Mouse (Mus musculus): ENCODE data around the gene Uvrag.

Uvrag gene

DNA sequence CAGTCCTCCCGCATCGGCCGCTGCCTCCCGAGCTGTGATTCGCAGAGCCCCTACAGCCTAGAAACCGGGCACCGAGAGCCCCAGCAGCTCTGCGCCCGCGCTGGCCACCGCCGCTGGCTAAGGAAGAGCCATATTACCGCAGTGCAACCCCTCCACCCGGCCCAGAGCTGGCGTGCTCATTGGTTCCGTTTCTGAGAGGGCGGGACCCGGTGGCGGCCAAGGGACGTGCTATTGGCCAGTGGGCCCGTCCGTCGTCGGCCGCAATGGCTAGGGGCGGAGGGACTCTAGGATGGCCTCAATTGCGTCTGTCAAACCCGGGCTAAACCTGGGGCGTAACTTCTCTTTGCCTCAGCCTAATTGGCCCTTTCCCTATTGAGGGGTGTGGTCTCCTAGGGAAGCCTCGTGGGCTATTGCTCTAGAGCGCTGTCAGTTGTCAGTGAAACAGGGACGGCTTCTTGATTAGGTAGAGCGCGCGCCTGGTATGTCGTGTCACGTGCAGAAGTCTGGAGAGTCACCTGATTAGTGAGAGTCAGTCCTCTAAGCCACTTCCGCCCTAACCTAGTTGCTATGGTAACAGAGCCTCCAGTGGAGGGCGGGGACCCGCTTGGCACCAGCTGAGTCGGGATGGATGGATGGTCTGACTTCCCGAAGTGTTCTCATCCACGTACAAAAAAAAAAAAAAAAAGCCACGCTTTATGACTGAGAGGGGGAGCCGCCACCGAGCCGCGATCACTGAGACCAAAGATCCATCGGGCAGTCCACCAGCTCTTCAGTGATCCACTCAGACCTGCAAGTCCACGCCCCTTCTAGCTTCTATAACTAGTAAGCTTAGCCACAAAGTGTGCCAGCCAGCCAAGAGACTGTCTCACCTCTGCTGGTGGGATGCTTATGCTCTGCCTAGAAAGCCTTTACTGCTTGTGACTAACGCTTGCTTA lies at the start of gene Uvrag:
Gene Uvrag (minus strand): TSS at position 158 of the 935 bp plus-strand sequence.
- peak; percentile 98 for DNase-seq (ENCODE audit: low read depth, low spot score)

DNA sequence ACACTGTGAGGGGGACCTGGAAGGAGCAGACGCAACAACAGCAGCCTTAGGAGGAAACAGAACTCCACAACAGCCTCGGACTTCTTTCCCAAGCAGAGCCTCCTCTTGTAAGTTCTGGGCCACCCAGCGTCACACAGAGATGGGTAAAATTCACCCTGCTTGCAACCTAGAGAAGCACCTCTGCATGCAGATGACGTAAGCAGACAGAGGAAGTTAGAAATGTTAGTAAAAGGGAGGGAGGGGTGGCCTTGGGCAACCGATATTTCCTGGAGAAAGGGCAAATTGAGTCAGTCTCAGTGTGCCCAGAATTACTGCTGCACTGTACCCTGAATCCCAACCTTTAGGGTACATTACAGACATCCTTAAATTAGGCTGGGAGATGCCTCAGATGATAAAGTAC lies 48.9 kb upstream of the Uvrag start:
- no peak for DNase-seq (ENCODE audit: low read depth, low spot score)

DNA sequence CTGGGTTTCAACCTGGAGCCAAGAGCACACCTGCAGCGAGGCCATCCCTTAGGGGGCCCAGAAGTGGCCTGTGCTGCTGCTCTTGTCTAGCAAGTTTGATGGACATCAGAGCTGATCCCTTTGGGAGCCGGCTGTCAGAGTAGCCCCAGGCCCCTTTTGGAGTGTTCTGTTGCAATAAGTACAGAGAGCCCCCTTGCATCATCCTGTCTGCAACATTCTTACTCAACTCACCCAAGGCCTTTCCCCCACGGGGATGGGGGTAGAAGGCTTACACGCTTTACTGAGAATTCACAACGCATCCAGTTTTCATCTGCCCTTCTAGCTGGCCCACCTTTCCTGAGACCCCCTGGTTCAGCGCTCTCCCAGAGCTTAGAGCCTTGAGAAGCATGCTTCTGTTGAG lies 47.7 kb upstream of the Uvrag start:
- no peak for DNase-seq (ENCODE audit: low read depth, low spot score)

DNA sequence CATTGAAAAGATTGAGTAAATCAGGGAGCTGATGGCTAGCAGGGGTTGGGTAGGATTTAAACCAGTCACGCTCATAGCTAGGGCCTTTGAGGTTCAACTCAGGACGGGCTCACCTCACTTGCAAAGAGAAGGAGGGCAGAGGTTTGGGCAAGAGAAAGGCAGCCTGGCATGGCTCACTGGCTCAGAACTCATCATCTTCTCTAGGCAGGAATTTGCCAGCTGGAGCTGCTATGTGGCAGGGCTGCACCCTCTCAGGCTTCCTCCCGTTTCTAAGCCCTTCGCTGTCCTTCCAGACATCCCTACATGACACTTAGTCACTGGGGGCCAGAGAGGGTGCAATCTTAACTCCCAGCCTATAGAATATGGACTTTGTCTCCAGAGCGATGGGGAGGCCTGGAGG lies 46.5 kb upstream of the Uvrag start:
- DNase-seq (ENCODE audit: low read depth, low spot score) = no peak

DNA sequence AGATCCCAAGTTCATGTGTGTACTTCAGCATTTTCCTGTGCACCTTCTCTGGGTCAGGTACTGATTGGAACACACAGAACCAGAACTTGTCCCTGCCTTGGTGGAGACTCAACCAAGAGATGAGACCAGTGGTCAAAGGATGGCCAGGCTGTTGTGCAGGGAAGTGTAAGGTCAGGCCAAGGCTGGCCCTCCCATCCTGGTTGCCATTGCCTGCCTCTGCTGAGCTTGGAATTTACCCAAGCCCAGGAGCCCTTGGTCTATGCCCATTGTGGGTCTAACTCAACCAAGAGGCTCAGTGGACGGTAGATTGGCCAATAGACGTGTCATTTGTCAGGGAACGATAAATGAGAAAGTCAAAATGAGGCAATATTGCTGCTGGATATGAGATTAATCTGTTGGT lies 44.5 kb upstream of the Uvrag start:
- no peak for DNase-seq (ENCODE audit: low read depth, low spot score)

DNA sequence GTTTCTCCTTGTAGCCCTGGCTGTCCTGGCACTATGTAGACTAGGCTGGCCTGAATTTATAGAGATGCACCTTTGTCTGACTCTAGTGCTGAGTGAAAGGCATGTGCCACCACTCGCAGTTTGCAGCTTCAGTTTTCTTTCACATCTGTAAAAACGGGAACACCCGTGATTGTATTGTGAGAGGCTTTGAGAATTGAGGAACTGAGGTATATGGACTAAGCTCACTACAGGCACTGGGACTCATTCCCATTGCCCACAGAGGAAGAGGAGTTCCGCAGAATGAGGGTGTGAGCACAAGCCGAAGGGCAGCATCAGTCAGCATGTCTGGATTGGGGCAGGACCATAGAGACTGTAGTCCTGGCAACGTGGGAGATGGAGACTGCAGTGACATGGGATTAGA lies 42.8 kb upstream of the Uvrag start:
- DNase-seq (ENCODE audit: low read depth, low spot score) = no peak

DNA sequence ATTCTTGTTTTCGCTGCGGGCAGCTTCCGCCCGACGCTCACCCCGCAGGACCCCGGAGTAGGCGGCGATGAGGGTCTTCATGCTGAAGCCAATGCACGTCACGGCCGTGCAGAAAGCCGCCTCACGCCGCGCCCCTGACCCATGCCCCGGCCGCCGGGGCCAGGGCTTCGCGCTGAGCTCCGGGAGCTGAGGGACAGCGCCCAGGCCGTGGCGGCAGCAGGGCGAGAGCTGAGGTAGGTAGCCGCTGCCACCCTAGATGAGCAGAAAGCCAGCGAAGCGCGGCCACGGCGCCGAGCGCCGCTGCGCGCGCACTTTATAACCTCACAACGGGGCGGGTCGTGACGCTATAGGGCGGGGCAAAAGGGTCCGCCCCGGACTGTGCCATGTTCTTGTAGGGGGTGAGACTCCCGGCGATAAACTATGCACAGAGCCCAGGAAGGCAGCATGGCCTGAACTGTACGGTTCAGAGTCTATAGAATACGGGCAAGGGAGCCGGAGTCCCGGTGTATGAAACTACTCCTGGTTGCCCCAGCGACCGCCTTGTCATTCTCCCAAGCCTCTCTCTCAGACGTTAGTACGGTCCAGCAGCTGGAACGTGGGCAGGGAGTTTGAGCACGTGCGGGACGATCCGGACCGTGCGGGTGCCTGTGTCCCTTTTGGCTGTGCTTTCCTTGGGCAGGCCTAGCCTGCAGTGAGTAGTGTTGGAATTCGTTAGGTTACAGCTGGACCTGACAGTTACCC lies 41.7 kb upstream of the Uvrag start, which contains the start of gene Dgat2:
Gene Dgat2 (minus strand): TSS at position 288 of the 741 bp plus-strand sequence.
- peak; percentile 89 for DNase-seq (ENCODE audit: low read depth, low spot score)

DNA sequence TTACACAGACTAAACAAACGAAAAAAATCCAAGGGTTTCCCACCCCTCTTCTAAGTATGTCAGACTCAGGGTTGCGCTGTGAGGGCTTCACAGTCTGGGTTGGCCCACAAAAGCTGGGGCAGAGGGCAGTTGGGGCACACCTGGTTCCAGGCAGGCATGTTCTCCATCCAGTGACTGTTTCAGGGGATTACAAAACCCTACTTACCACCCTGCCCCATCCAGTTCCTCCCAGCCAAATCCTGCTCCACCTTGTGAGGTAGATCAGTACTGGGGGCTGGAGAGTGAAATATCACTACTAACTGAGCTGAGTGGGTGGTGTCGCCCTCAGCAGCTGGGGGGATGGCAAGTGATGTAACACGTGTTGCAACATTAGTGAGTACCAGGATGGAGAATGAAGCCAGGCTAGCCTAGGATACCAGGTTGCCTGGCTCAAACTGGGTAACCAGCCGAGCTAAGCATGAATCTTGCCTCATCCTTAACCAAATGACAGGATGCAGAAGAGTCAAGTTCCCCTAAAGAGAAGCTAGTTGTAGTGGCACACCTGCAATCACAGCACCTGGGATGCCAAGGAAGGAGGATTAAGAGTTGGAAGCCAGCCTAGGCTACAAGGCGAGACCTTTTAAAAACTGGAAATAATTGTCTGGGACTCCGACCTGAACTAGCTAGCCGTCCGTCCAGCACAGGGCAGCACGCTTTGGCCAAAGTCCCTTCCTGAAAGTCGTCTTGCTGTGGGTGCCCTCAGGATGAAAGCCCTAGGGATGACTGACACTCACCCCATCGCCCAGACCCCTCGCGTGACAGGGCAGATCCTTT lies 40.9 kb upstream of the Uvrag start:
- no peak for DNase-seq (ENCODE audit: low read depth, low spot score)

DNA sequence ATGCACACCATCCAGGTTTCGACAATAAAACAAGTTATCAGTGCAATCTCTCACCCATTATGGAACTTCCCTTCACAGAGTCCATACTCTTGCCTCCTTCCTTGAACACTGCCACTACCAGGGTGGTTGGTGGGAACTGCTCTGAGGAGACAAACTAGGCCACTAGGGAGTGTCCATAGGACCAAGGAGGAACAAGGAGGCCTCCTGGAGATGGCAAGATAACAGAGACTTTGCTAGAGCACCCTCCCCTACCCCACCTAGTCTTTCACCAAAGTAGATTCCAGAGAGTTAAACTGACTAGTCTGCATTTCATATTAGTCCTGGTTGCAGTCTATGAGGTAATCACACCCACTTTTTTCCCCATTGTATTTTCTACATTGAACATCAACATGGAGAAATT lies 39.2 kb upstream of the Uvrag start:
- DNase-seq (ENCODE audit: low read depth, low spot score) = no peak

DNA sequence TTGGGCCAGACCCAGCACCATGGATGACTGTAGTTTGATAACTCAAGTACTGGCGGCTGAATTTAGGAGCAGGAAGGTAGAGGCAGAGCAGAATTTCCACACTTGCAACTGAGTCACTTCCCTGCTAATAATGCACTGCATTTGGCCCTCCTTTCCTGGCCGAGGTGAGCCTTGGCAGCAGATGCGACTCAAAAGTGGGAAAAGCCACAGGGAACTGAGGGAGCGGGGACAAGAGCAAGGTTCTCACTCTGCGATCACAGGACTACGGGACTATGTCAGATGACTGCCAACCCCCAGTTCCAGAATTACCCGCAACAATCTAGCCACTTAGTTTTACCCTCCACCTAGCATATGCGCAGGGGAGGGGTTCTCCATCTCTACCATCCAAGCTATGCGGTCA lies 38.3 kb upstream of the Uvrag start:
- DNase-seq (ENCODE audit: low read depth, low spot score) = no peak

DNA sequence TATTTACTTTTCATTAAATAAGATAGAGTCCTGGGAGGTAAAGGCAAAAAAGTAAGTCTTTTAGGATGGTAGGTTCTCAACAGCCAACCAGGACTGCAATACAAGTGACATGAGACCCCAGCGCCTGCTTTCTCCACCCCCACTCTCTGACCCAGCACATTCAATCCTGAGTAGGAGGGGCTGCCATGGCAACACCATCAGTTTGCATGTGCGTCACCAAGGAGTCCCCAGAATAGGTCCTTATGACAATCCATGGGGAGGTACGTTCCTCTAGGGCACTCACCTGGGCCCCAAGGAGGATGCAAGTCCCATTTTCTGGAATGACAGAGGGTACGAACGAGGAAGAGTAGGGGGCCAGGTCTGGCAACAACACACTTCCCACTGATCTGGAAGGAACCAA lies 36.4 kb upstream of the Uvrag start:
- DNase-seq (ENCODE audit: low read depth, low spot score) = no peak

DNA sequence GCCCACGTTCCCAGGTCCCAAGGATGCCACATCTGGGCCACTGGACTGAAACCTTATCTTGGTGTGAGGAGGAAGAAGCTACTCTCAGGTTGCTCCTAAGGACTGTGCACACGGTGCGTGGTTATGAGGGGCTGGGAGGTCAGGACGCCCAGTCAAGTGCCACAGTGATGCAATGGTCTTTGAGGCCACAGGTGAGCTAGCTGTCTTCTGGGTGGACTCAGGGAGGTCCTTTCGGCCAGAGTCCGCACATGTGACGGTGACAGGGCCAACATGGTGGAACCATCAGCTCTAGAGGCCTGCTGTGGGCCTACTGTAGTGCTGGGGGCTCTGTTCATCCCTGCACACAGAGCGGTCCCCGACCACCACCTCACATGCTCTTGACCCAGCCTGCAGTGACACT lies 34.7 kb upstream of the Uvrag start:
- no peak for DNase-seq (ENCODE audit: low read depth, low spot score)

DNA sequence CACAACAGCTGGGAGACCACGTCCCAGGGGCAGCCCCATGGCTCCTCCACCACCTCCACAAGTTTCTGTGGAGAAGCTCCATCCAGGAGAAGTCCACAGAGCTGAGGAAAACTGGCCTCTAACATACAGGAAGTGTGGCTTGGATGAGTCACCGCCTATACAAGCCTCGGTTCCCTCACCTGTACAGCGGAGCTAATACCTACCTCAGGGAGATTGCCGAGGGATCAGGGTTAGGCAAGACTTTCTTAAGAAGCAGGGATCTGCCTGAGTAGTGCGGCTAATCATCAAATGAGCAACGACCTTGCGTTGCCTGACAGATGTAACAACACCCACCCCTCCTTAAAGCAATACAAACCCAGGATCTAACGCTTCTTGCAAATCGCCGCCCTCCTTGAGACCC lies 34.2 kb upstream of the Uvrag start:
- no peak for DNase-seq (ENCODE audit: low read depth, low spot score)

DNA sequence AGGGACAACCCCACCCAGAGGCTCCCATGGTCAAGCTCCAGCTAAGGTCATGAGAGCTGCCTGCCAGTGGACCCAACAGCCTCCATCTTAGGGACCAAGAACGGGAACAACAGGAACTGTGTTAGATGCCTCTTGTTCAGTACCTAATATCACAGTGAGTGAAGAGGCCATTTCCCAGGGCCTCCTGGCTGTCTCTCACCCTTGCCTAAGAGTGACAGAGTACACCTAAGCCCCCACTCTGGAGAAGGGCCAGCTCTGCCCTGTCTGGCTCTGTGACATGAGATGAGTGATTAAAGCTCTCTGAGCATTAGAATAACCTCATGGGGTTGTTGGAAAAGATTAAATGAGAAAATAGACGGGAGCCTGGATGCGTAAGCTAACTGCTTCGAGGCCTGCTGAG lies 33.1 kb upstream of the Uvrag start:
- DNase-seq (ENCODE audit: low read depth, low spot score) = no peak

DNA sequence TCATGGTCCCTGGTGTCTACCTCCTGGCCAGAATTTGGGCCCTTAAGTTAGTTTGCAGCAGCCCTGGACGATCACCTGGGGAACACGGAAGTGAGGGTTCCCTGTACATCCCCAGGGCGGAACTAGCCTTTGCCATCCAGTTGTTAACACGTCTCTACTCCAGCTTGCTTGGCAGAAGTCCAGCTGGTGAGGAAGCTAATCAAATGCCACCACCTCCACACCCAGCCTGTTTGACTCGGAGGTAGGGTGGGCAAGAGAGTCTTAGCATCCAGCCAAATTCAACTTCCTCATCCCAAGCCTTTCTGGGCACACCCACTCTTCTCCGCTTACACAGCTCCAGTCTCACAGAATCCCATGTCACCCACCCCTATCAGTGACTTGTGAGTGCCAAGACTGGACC lies 32.0 kb upstream of the Uvrag start:
- DNase-seq (ENCODE audit: low read depth, low spot score) = no peak

DNA sequence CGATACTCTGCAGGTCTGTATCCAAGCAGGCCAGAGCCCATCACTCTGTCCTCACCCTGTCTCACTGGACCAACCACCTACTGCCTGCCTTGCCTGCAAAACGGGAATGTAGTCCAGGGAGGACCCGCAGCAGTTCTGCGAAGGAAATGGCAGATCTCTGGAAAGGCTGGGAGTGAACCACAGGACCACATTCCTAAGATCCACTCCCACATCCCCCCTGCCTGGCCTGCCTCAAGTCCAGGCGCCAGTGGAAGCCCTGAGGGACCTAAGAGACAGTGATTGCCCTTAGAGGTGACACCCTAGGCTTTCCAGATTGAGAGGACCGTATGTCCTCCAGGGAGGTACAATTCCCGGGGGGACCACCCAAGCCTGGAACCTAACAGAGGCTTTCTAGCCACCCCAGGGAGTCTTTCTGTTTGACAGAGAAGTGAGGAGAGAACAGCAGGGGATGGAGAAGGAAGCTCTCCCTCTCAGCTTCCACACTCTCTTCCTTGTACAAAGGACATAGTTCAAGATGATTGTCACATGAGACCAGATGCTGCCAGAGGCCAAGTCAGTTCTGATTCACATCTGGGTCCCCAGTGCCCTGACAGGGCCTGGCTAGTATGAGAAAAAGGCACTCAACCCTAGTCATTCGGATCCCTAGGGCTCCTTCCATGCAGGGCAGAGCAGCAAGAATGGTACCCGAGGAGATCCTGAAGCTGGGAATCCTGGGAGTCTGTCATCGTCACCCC lies 31.0 kb upstream of the Uvrag start:
- no peak for DNase-seq (ENCODE audit: low read depth, low spot score)

DNA sequence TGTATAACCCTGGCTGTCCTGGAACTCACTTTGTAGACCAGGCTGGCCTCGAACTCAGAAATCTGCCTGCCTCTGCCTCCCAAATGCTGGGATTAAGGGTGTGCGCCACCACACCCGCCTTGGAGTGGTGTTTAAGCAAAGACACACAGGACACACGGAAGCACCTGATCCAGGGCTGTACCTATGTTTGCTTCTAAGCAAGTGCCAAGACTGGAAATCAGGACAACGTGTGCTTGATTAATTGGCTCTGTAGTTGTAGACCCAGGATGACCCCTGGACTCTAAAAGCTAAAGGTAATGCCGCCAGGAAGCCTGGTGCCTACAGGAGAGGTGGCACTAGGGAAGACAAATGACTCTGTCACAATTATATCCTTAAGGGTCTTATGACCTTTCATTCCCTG lies 29.6 kb upstream of the Uvrag start:
- DNase-seq (ENCODE audit: low read depth, low spot score) = no peak

DNA sequence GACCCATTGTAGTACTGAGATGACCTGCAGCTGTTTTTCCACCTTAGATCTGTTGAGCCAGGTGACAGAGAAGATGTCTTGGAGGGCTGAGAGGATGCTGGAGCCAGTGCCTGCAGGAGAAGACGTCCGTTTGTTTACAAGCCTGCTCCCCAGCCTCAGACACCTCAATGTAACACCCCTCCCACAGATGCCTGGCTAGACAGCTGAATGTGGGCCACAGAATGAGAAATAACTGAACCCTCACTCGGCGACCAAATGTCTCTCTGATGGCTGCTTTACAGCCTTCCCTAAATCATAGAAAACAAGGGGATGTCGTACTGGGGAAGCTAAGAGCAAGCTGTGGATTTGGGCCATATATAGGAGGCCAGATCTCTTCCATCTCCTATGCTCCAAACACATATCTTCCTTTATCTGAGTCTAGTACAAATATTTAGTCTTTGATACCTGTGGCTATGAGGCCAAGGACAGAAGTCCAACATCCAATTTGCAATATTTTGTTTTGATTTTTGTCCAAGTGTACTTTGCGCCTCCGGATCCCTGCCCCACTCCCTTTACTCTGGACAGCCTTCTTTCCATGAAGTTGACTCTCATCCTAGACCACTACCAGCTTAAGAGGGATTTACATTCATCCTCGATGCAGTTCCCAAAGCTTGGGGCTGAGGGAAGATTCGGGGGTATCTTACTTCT lies 28.9 kb upstream of the Uvrag start:
- DNase-seq (ENCODE audit: low read depth, low spot score) = no peak

DNA sequence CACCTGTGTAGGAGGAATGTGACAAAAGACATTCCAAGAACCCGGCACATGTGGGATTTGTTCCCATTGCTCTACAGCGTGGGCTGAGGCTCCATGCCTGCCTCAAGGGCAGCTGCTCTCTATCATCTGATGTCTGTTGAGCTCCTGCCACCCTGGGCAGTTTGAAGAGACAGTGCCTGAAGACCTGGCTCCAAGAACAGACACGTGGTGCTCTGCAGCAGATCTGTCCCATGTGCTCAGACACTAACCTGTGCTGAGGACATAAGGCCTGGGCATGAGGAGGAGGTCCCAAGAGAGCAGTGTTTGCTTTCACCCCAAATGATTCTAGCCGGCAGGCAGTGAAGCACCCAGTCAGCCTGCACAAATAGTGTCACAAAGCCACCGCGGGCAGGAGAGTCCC lies 27.8 kb upstream of the Uvrag start:
- no peak for DNase-seq (ENCODE audit: low read depth, low spot score)

DNA sequence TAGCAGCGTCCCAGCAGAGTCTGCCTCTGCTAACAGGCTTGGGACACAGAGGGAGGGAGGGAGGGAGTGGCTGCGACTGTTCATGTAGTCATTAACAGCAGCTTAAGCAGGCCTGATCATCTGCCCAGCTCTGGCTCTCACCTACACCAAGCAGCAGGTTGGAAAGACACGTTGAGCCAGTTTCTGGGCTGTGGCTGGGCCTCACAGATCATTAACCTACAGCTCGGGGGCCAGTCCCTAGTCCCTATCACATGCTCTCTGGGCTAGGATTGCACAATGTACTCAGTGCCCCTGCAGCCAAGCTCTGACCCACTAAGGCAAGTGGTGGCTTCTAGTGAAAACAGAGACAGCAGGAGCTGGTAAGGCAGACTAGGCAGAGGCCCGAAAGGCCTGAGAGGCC lies 27.0 kb upstream of the Uvrag start:
- DNase-seq (ENCODE audit: low read depth, low spot score) = no peak

DNA sequence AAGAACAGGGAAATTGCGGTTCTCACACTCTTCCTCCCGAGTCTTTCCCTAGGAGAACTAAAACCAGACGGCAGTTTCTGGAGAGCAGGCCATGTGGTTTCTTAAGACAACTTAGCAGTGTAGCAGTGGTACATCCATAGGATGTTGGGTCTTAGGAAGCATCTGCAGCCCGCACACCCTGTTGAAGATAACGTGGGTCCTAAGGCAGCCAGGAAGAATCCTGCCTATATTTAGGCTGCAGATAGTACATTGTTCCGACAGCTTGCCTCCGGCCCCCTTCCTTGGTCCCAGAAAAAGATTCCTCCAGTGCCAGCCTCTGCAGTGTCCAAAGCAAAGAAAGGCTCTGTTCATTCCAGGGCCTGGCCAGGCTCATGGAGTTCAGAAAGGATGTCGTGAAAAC lies 25.2 kb upstream of the Uvrag start:
- no peak for DNase-seq (ENCODE audit: low read depth, low spot score)
